Mouse (Mus musculus): ENCODE data around the gene Ccna2. TPM values are rescaled to one million over a fixed set of nuclear protein-coding genes. Genes with fewer than 3 reads are reported as not detected.

Ccna2 gene
- total RNA-seq (2023): 100 to 1,000 TPM in 1 of 2 experiments, 10 to 100 TPM in 1; 97.5 to 119 TPM

GRCm38 (mm10) chr3:36571827-36572378 lies at the start of gene Ccna2:
Ccna2 (minus strand) TSS chr3:36572150.

GRCm38 (mm10) chr3:36613202-36613907 lies 41.4 kb upstream of the Ccna2 start, which contains the start of gene Bbs7:
Bbs7 (minus strand) TSS chr3:36613477.

GRCm38 (mm10) chr3:36552406-36553047 lies 19.4 kb downstream of the Ccna2 start, which contains the start of gene Exosc9:
Exosc9 (plus strand) TSS chr3:36552606.

GRCm38 (mm10) chr3:36521073-36522060 lies 50.6 kb downstream of the Ccna2 start, which contains the start of gene Gm11549:
Gm11549 (minus strand) TSS chr3:36521813.

Other genes with a start within 250 kb of the Ccna2 start
- 100 to 1,000 TPM; 124 to 145 TPM for gene Anxa5, start 96.3 kb downstream of the Ccna2 start, total RNA-seq (2023)
- gene 1810062G17Rik, start 96.2 kb downstream of the Ccna2 start, total RNA-seq (2023): not detected
- gene Gm11549, start 50.3 kb downstream of the Ccna2 start, total RNA-seq (2023): not detected
- 10 to 100 TPM; 12.8 to 15.3 TPM for gene Exosc9, start 19.5 kb downstream of the Ccna2 start, total RNA-seq (2023)
- gene Bbs7, start 41.3 kb upstream of the Ccna2 start, total RNA-seq (2023): under 1 TPM; 0.46 to 0.57 TPM
- gene Trpc3, start 118.0 kb upstream of the Ccna2 start, total RNA-seq (2023): not detected

Data from neutrophil, adult 83 days (primary cell).